Comparison of ENCODE assay signal across 7 mouse cellular contexts in the genomic region with DNA sequence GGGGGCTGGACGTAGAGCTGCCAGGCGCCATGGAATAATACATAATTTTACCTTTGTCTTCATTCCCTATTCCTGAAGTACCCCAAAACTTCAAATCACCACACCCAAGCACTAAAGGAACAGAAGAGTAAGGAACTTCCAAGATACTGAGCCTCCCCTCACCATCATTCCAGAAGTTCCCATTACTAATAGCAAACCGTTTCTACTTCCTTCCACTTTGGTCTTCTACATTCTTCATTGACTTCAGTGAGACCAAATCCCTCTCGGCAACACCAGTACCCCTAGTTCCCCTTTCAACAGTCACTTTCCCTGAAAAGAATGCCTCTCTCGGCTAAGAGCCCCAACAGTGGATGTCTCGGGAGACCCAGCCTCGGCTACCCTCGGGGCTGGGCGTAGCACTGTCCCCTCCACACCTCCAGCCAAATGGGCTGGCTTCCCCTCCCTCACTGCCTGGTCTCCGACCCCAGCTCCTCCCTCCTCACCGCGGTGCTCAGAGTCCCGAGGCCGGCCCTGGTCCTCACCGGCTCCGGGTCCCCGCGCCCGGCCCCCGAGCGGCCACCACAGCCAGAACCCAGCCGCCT. TPM values are rescaled to one million over a fixed set of nuclear protein-coding genes. Genes with fewer than 3 reads are reported as not detected.
DNase-seq lines count a peak whose midpoint lies in the region; ATAC-seq and TF ChIP-seq lines count a peak whose summit lies in the region.

No protein-coding gene starts in this region.

- WGBS in spleen, adult 2 months: under 1% methylated on average over 21 of the region's 22 CpGs
- 3% methylated on average over 22 of the region's 22 CpGs for WGBS in forebrain, embryonic 10.5 days
- 3% methylated on average over 22 of the region's 22 CpGs for WGBS in liver, embryonic 13.5 days (ENCODE audit: insufficient replicate concordance)

- no peaks in the 10 kb centered on the region for H3K27me3 ChIP-seq in spleen, adult 2 months (ENCODE audit: control insufficient read depth, insufficient read depth, low read length)
- H3K27me3 ChIP-seq in forebrain, embryonic 10.5 days (ENCODE audit: poor library complexity, severe bottlenecking): no peaks in the 10 kb centered on the region
- no peaks in the 10 kb centered on the region for H3K27me3 ChIP-seq in liver, embryonic 13.5 days

- ATAC-seq in liver, embryonic 13.5 days (ENCODE audit: low read depth): no peak
- ATAC-seq in erythroid progenitor cell, adult 5-6 weeks (replicated peaks; ENCODE audit: low FRiP score, poor library complexity, severe bottlenecking): no peak; the same call in 1 of the 2 replicates

- H3K9me3 ChIP-seq in forebrain, embryonic 10.5 days: no peaks in the 10 kb centered on the region
- H3K9me3 ChIP-seq in liver, embryonic 13.5 days (replicated peaks): no peaks in the 10 kb centered on the region

- H3K27ac ChIP-seq in spleen, adult 2 months (ENCODE audit: insufficient read depth, low read length): peak overlapping the region; percentile 92
- peak overlapping the region; percentile 97 for H3K27ac ChIP-seq in forebrain, embryonic 10.5 days
- peak overlapping the region; percentile 96 for H3K27ac ChIP-seq in liver, embryonic 13.5 days

- peak overlapping the region; percentile 78 for H3K4me2 ChIP-seq in liver, embryonic 13.5 days

- no peak for DNase-seq in spleen, adult 2 months (ENCODE audit: low read depth in 1 of 2, low spot score in 2 of 2)
- no peak for DNase-seq in spleen, postnatal 10 days (ENCODE audit: low spot score in 2 of 2)
- no peak for DNase-seq in forebrain, embryonic 10.5 days (ENCODE audit: extremely low spot score, low spot score)
- DNase-seq in liver, embryonic 13.5 days: no peak
- no peak for DNase-seq in spleen, adult 18-20 months
- DNase-seq in retina, postnatal 1 day: no peak

- peaks cover 7% of the 10 kb centered on the region; the same call in 1 of the 2 replicates for H3K4me1 ChIP-seq in spleen, adult 2 months (ENCODE audit: control insufficient read depth, insufficient read depth, insufficient read length)
- peaks cover 25% of the 10 kb centered on the region for H3K4me1 ChIP-seq in forebrain, embryonic 10.5 days
- H3K4me1 ChIP-seq in liver, embryonic 13.5 days (replicated peaks): peaks cover 60% of the 10 kb centered on the region

- no peak for TF ChIP-seq POLR2A in spleen, adult 2 months (IDR thresholded peaks at IDR 0.05; ENCODE audit: low read depth, low read length)

- peak overlapping the region; percentile 83 for H3K4me3 ChIP-seq in spleen, adult 2 months (ENCODE audit: extremely low read depth, insufficient read depth, insufficient read length)
- H3K4me3 ChIP-seq in forebrain, embryonic 10.5 days: peak overlapping the region; percentile 87
- H3K4me3 ChIP-seq in liver, embryonic 13.5 days (replicated peaks): peak overlapping the region; percentile 90

- H3K36me3 ChIP-seq in spleen, adult 2 months (ENCODE audit: control insufficient read depth, insufficient read depth, low read length): peaks cover 5% of the 10 kb centered on the region
- H3K36me3 ChIP-seq in forebrain, embryonic 10.5 days (replicated peaks): peaks cover 31% of the 10 kb centered on the region
- H3K36me3 ChIP-seq in liver, embryonic 13.5 days: peaks cover 31% of the 10 kb centered on the region

- no peak for TF ChIP-seq CTCF in spleen, adult 2 months (IDR thresholded peaks at IDR 0.05; ENCODE audit: extremely low read depth, insufficient read depth, insufficient read length, insufficient replicate concordance)

- H3K9ac ChIP-seq in liver, embryonic 13.5 days: peak overlapping the region; percentile 97

RNA-seq across cellular contexts. Expression of gene Rab5b, which starts 0.6 kb away (rescaled TPM):
- polyA plus RNA-seq in spleen, adult 2 months (2012; rRNA removed): 43.3 and 44.4 TPM in 2 replicates
- 63.4 and 68.8 TPM in 2 replicates for polyA plus RNA-seq in forebrain, embryonic 10.5 days (2016; fragmentation: Nextera tagmentation; extraction: Ambion mirVana)
- polyA plus RNA-seq in liver, embryonic 13.5 days (2015; fragmentation: Nextera tagmentation; extraction: Ambion mirVana): 24.5 and 31.4 TPM in 2 replicates
- total RNA-seq in erythroid progenitor cell, adult 5-6 weeks (2015; ENCODE audit: low replicate concordance): 30.6 and 54.1 TPM in 2 replicates
- 37.7 and 46.8 TPM in 2 replicates for total RNA-seq in erythroid progenitor cell, adult 5-6 weeks (2017; ENCODE audit: low replicate concordance)

RNA-seq across cellular contexts. Expression of gene Pmel, which starts 8.5 kb away (rescaled TPM):
- 0.66 and 9.3 TPM in 2 replicates for polyA plus RNA-seq in spleen, adult 2 months (2012; rRNA removed)
- 7.2 and 24.4 TPM in 2 replicates for polyA plus RNA-seq in forebrain, embryonic 10.5 days (2016; fragmentation: Nextera tagmentation; extraction: Ambion mirVana)
- 0.30 and 0.52 TPM in 2 replicates for polyA plus RNA-seq in liver, embryonic 13.5 days (2015; fragmentation: Nextera tagmentation; extraction: Ambion mirVana)
- total RNA-seq in erythroid progenitor cell, adult 5-6 weeks (2015; ENCODE audit: low replicate concordance): not detected in 2 replicates
- 0.39 TPM in 1 of 2 replicates, not detected in the other for total RNA-seq in erythroid progenitor cell, adult 5-6 weeks (2017; ENCODE audit: low replicate concordance)

RNA-seq across cellular contexts. Expression of gene Cdk2, which starts 9.3 kb away (rescaled TPM):
- polyA plus RNA-seq in spleen, adult 2 months (2012; rRNA removed): 19.5 and 19.8 TPM in 2 replicates
- 119 and 120 TPM in 2 replicates for polyA plus RNA-seq in forebrain, embryonic 10.5 days (2016; fragmentation: Nextera tagmentation; extraction: Ambion mirVana)
- polyA plus RNA-seq in liver, embryonic 13.5 days (2015; fragmentation: Nextera tagmentation; extraction: Ambion mirVana): 61.1 and 71.9 TPM in 2 replicates
- 111 and 124 TPM in 2 replicates for total RNA-seq in erythroid progenitor cell, adult 5-6 weeks (2015; ENCODE audit: low replicate concordance)
- total RNA-seq in erythroid progenitor cell, adult 5-6 weeks (2017; ENCODE audit: low replicate concordance): 62.0 and 73.5 TPM in 2 replicates

RNA-seq across cellular contexts. Expression of gene Suox, which starts 21.6 kb away (rescaled TPM):
- 6.5 and 6.9 TPM in 2 replicates for polyA plus RNA-seq in spleen, adult 2 months (2012; rRNA removed)
- polyA plus RNA-seq in forebrain, embryonic 10.5 days (2016; fragmentation: Nextera tagmentation; extraction: Ambion mirVana): 10.8 and 10.9 TPM in 2 replicates
- 10.7 and 13.9 TPM in 2 replicates for polyA plus RNA-seq in liver, embryonic 13.5 days (2015; fragmentation: Nextera tagmentation; extraction: Ambion mirVana)
- 21.4 and 35.7 TPM in 2 replicates for total RNA-seq in erythroid progenitor cell, adult 5-6 weeks (2015; ENCODE audit: low replicate concordance)
- 27.7 and 43.4 TPM in 2 replicates for total RNA-seq in erythroid progenitor cell, adult 5-6 weeks (2017; ENCODE audit: low replicate concordance)

RNA-seq across cellular contexts. Expression of gene Dgka, which starts 49.2 kb away (rescaled TPM):
- 124 and 126 TPM in 2 replicates for polyA plus RNA-seq in spleen, adult 2 months (2012; rRNA removed)
- 3.5 and 3.6 TPM in 2 replicates for polyA plus RNA-seq in forebrain, embryonic 10.5 days (2016; fragmentation: Nextera tagmentation; extraction: Ambion mirVana)
- polyA plus RNA-seq in liver, embryonic 13.5 days (2015; fragmentation: Nextera tagmentation; extraction: Ambion mirVana): 1.8 and 2.6 TPM in 2 replicates
- 9.6 and 16.2 TPM in 2 replicates for total RNA-seq in erythroid progenitor cell, adult 5-6 weeks (2015; ENCODE audit: low replicate concordance)
- total RNA-seq in erythroid progenitor cell, adult 5-6 weeks (2017; ENCODE audit: low replicate concordance): 2.5 and 9.6 TPM in 2 replicates
